Mouse (Mus musculus): ENCODE measurements around the gene Nisch.

Gene Nisch

DNA sequence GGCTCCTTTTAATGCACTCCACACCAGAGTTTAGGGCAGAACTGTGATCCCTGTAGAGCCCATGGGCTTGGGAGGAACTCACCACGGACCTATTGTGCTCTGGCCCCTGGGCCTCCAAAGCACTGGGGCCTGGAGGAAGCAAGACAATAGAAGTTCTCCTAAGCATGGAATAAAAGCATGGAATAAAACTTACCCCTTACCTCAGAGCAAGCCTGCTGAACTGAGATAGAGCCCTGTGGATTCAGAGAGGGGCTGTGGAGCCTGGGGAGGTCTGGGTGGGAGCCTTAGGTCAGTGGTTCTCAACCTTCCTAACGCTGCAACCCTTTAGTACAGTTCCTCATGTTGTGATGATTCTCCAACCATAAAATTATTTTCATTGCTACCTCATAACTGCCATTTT, at the start of gene Nisch:
Gene Nisch, minus strand, starts transcription at position 101 of the 400 bp plus-strand sequence.
- DNase-seq (ENCODE audit: extremely low spot score) = no peak

DNA sequence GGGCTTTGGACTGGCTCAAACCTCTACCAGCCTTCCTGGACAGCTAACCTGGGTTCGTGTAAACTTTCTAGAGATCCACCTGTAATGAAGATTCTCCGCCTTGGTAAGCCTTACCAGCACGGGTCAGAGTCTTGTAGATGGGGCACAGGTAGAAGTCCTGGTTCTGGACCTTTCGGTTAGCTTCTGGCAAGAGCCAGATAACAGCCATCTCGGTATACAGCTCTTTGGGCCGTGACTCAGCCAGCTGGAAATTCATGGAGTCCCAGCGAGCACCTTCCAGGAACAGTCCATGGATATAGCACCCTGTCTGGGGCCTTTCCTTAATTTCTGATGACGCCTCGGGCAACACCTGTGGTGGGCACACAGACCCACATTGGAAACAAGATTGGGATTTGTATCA, 44.2 kb upstream of the Nisch start:
- no peak for DNase-seq (ENCODE audit: extremely low spot score)

DNA sequence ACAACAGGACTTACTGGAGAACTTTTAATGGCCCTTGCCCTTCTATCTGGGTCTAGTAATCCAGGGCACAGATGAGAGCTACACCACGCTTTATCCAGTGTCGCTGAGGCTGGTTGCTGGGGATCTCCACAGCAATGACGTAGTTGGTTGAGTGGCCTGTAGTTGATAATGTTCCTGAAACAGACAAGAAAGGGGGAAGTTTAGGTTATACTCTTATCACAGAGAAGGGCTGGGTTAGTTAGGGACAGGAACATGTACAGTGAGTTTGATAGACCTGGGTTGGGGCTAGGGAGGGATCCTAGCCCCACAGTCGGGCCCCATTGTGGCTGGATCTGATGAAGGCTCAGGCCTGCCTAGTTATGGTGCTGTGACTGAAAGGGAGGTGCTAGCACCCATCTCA, 43.6 kb upstream of the Nisch start:
- DNase-seq (ENCODE audit: extremely low spot score) = no peak

DNA sequence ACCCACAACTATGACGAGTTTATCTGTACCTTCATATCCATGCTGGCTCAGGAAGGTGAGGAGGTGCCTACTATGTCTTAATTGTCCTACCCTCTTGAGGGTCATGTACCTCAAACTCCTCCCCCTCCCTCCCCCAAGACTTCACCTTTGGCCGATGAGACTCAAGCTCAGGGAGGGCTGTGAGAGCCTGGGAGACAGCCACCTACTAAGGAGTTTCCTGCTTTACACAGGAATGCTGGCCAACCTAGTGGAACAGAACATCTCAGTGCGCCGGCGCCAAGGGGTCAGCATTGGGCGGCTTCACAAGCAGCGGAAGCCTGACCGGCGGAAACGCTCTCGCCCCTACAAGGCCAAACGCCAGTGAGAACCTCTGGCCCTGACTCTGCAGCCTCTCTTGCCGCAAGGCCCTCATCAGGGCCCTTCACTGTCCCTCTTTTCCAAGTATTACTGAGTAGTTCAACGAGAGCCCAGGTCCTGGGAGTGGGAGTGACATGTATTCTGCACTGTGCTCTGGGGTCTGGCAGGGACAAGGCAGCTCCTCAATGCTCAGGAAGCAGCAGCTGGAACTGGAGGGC, 41.8 kb upstream of the Nisch start:
- DNase-seq (ENCODE audit: extremely low spot score) = no peak

DNA sequence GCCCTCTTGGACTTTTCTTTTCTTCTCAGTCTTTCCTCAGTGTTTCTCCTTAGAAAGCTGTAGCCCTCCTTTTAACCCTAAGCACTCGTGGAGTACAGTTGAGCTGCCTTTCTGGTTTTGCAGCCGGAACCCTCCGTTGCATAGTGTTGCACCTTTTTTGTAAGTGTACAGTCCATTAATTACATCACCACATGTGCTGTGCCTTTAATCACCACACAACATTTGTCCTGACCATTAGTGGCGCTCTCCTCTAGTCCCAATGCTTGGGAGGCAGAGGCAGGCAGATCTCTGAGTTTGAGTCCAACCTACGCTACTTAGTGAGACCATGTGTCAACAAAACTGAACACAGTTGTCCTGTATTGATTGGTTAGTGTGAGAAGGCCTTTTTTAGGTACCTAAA, 35.3 kb upstream of the Nisch start:
- no peak for DNase-seq (ENCODE audit: extremely low spot score)

DNA sequence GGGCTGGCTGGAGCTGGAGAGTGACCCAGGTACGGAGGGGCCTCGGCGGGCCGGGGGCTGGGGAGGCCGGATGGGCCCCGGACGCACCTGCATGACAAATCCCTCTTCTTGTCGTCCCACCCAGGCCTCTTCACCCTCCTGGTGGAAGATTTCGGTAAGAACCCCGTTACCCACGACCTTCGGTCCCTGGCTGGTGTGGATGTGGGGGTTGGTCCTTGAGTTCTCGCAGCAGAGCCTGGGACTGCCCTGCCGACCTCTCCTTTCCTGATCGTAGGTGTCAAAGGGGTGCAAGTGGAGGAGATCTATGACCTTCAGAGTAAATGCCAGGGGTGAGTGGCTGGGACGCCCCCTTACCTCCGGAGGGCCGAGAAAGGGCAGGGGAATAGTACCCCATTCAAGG, 34.9 kb upstream of the Nisch start:
- no peak for DNase-seq (ENCODE audit: extremely low spot score)

DNA sequence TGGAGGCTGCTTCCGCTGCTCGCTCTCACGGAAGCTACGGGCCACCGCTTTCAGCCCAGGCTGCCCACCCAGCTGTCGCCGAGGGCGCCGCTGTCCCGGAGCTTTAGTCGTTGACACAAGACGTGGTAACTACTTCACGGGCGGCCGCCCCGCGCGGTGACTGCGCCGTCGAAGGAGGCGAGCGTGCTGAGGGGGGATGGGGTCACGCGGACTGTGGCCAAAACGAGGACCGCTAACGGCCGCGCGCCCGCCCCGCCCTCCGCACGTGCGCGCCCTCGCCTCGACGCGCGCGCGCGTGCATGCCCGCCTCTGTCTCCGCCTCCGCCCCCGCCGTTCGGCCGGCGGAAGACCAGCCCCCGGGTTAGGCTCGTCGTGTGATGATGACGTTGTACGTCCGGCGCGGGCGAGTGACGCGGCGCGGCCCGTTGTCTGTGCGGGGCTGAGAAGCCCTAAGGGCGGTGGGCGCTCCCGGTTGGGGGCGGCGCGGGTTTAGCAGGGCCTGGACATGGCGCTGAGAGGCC, 34.4 kb upstream of the Nisch start, which contains the start of the genes Phf7 and Bap1:
Gene Phf7, minus strand, starts transcription at position 234 of the 521 bp plus-strand sequence.
Gene Bap1, plus strand, starts transcription at position 367 of the 521 bp plus-strand sequence.
- peak; percentile 99 for DNase-seq (ENCODE audit: extremely low spot score)

DNA sequence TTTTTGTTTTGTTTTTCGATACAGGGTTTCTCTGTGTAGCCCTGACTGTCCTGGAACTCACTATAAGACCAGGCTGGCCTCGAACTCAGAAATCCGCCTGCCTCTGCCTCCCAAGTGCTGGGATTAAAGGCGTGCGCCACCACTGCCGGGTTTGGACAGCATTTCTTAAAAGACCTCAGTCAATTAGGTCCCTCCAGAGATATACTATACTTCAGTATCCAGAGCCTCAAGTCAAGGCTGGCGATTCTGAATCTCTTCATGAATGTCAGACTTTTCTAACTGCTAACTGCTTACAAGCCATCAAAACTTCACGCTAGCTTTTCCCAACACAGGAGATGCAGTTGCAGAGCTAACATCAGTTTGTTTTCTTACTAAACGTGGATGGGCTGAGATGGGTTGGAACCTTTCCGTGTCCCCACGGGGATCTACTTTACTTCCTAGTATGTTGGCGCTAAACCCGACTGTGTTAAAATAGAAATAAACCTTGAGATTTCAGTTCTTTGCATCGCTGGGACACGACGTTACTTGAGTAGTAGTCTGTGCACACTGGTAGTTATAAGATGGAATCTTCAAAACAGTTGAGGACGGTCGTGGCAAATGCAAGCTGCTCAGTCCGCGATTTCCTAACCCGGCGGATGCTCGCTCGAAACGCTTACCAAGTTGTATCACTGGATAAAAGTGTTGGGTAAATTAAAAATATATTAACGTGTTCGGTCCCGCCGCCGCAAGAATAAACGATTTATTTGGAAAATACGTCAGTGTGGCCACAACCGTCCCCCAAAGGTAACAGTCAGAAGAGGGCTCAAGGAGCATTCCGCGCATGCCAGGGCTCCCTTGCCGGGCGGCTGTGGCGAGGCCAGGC, 33.7 kb upstream of the Nisch start:
- no peak for DNase-seq (ENCODE audit: extremely low spot score)

DNA sequence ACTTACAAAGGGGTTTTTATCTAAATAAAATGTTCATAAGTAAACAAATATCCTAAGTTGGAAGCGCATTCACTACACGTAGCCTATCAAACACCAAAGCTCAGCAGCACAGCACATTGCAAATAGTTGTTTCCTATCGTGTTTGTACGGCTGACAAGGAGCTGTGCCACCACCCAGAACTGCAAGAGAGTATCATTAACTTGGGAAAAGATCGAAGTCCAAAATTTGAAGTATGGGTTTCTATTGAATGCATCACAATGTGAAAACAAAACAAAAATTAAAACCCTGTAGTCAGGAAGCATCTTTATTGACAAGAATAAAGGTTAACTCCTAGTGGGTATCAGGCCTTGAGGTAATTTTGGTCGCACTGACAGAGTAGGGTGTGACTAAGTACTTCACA, 31.6 kb upstream of the Nisch start:
- DNase-seq (ENCODE audit: extremely low spot score) = no peak

DNA sequence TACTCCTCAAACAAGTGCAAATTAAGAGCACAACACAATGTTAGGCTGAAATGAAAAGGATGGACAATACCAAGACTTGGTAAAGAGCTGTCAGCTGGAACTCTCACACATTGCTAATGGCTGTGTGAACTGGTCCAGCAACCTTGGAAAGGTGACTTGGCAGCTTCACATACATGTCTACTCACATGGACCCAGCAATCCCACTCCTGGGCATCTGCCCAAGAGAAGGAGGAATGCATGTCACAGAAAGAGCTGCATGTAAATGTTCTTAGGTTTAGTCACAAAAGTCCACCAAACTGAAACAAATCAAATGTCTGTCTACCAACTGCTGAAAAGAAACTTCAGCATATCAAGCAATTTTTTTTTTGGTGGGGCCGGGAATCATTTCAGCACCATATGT, 29.2 kb upstream of the Nisch start:
- DNase-seq (ENCODE audit: extremely low spot score) = no peak

DNA sequence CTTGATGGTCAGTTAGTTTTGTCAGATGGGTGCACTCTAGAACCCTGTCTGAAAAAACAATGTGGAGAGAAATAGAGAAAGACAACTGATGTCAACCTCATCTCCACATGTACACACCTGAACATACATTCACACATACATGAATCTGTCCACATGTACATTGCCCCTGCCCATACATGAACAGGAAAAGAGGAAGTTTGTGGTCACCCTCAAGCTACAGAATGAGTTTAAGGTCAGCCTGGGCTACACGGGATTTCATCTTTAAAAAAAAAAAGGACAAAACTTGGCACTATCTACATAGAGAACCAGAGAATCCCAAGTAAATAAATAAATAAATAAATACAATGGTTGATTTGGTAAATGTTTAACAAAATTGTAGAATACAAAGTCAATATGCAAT, 28.0 kb upstream of the Nisch start:
- no peak for DNase-seq (ENCODE audit: extremely low spot score)

DNA sequence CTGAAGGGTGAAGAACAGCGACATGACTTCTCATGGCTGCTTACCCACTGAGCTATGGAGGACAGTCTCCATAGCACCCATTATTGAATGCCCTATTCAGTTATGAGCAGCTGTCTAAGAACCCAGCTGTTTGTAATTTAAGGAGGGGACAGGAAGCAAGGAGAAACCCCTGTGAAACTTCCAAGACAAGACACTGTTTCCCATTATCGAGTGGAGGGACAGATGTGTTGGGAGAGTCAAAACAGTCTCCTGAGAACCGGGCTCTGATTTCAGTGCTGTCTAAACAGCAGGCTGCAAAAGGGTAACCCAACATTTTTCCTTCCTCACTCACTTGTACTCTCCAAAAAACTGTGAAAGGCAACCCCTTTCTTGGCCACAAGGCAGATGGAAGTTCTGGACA, 23.8 kb upstream of the Nisch start:
- no peak for DNase-seq (ENCODE audit: extremely low spot score)

DNA sequence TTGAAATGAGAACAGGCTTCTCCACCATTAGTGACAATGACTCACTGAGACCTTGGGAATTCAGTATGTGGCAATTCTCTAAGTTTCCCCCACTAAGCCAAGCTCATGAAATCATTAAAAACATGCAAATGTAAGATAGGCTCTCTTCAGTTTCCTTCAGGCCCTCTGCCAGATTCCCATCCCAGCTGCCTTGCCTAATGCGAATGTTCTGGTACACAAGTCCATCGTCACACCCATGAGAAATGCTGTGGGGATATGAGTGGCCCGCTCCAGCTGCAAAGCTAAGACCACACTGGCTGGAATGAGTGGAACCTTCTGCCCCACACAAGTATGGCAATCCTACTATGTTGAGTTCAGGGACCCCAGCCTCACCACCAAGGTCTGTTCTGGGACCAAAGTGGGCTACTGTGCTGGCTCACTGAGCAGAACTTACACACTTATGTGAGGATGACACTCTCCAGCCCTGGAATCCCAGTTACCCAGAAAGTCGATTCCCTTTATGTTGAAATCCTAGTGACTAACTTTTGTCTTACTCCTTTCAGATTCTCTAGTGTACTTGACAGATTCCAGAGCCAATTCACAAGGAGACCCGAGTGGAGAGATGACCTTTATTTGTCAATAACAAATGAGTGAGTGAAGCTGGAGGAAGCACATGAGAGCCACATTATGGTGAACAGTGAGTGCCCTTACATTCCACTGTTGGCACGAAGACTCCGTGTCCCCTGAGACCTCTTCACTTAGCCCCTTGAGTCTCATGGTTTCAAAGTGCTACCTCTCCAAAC, 20.5 kb upstream of the Nisch start:
- no peak for DNase-seq (ENCODE audit: extremely low spot score)

DNA sequence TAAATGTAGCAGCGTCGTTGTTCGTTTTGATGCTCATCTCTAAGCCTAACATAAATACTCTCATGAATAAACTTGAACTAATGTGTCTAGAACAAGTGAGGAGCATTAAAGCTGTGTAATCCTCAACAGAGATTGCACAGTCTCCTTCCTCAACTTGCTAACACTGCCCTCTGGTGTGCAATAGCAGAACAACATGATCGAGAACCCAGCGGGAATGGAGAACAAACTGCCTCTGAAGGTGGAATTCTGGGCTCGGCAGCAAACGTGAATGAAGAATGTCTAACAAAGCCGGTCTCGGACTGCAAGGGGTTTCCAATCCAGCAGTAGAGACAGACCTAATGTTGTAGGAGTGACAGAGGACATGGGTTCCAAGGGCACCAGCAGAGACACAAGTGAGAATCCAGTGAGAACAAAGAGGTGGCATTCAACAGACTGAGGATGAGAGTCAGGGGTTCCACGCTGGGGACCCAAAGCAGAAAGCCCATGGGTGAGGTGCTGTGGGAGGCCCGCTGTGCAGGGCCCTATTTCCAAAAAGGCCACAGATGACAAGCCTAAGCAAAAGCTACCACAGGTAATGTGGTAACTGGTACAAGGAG, 17.3 kb upstream of the Nisch start:
- peak; percentile 78 for DNase-seq (ENCODE audit: extremely low spot score)

DNA sequence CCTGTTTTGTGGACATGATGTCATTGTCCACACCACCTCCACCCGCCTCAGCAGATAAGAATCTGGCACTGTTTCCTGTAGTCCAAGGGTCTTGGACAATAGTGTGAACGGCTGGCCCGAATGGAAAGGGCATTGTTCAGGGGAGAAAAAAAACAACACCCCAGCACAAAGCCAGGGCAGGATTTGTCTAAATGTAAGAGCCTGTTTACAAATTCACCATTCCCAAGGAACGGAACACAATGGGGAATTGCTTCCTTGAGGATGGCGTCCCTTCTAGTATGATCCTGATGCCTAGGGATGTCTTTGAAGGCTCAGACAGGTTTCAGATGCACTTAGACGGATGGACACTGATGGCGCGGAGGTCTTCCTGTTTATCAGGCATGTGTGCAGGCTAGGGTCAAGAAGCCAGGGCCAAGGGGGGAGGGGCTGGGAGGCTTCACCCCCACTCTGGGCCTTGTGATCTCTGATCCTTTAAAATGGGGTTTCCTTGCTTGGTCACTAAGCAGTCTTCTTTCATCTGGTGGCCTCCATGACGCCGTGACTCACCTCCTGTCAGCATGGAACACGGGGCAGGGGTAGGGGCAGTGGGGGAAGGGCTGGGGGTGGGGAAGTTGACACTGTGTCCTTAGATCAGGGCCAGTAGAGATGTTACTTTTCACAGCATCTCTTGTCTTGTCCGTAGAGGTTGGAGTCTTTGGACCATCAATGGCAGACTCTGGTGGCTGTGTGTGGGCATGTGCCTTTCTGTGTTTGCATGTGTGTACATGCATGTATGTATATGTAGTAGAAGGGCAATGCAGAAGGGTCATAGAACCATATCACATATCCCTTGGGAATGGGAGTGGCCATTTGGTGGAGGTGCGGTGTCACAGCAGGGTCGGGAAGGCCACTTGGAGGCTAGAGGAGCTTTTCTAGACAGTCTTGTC, 16.6 kb upstream of the Nisch start:
- DNase-seq (ENCODE audit: extremely low spot score) = no peak

DNA sequence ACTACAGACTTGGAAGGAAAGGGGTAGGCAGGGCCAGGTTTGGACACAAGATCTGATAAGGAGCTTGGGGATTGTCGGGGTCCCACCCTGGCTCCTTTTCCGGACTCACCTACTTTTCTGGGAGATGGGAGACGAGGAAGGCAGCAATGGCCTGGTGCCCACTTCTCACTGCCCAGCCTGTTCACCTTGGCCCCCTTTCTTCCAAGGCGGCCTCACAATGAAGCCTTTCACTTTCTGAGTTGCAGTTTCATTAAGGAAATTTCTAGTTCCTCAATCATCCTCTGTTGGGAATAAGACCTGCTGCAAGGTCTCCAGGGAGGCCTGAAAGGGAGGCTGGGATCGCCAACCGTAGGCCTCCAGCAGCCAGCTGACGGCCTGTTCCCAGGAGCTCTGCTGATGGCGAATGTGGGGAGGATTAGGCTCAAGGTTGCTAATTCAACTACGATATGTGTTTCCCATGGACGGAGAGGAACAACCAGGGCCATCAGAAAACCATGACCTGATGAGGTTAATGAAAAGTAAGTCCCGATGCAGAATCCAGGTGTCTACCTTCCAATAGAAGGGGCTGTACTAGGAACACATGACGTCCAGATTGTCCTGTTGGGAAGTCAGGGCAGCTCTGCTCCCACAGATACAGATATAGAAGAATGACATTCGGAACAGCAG, 15.8 kb upstream of the Nisch start:
- DNase-seq (ENCODE audit: extremely low spot score) = no peak

DNA sequence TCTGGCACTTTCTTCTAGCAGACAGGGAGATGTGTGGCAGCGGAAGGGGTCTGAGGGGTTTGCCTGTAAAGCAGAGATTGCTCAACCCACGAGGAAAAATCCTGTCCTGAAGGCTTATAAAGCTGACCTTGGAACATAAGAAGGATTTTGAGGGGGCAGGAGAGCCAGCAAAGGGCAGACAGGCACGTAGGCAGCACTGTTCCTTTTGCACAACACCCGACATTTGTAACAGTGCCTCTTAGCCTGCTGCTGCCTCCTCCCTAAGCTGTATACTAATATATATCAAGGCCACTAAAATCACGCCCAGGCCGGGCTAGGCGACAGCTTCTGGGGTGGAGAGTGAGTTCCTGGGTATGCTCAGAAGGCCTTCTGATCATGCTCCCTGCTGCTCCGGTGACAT, 13.7 kb upstream of the Nisch start:
- no peak for DNase-seq (ENCODE audit: extremely low spot score)

DNA sequence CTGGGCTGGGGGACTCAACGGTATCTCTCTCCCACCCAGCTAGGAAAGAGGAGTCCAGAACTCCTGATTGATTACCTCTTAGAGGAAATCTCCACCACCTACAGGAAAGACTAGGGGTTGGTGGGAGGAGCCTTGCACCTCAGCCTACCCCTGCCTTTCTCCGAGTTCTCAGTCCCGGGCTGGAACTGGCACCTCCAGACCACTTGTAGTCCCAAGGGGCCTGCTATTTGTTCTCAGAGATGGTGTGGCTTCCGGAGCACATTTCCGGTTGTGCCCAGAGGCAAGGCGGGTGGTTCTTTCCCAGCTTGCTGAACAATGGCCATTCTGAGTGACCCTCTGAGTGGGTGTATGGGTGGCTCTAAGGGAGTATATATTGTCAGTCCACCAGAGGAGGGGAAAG, 11.5 kb upstream of the Nisch start:
- DNase-seq (ENCODE audit: extremely low spot score) = no peak

DNA sequence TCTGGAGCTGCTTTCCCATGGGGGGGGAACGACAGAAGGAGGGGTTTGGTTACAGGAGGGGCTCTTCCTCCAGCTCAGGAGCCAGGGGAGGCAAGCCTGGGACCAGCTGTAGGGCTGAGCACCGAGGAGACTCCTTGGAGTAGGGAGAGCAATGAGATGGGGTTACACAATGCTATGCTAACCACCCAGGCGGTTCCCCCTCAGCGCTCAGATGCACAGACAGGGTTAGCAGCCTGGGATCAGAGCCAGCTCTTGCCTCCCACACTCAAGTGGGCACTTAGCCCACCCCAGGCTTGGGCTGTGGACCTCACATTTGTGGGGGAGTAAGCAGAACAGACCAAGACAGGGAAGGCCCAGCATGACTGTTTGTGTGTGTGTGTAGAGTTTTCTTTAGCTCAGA, 10.2 kb upstream of the Nisch start:
- no peak for DNase-seq (ENCODE audit: extremely low spot score)

DNA sequence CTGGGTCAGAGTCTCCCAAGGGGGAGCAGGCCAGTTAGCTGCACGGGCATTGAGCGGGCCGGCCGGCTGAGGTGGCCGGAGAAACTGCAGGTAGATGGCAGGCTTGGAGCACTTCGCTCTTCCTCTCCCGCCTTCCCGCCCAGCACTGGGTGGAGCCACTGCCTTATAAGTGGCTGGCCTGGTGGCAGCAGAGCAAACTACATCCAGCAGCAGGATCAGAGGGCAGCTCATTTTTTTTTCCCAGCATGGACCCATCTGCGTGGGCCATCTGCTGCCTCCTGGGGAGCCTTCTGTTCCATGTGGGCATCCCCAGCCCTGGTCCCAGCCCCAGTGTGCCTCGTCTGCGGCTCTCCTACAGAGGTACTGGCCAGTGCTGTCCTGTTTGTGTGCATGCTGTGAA, 920 bp upstream of the Nisch start, which contains the start of gene Sema3g:
Gene Sema3g, plus strand, starts transcription at position 195 of the 400 bp plus-strand sequence.
- DNase-seq (ENCODE audit: extremely low spot score) = peak; percentile 66

All from embryo, embryonic 9.5 days (tissue).